Mouse (Mus musculus) liver, embryonic 16.5 days (tissue): ENCODE results near the gene Zbtb7a. TPM values are rescaled to one million over a fixed set of nuclear protein-coding genes. Genes with fewer than 3 reads are reported as not detected.
"Not testable (repeated sequence)": the region's sequence is repeated elsewhere in the genome, so short reads cannot be mapped to it uniquely, and the experiment has no call there.

Experiments used
- ATAC-seq: fragments of 200-750 bp; cut with Nextera tagmentation; 2 replicates; pipeline ENCODE4 v1.8.0; 2017; ENCODE audit warnings: low read depth, mild to moderate bottlenecking, moderate number of reproducible peaks, moderate library complexity
- H3K27ac ChIP-seq: fragments of 300-500 bp; sonication (generic); 2 replicates; pipeline ENCODE4 v1.5.1; 2014; ENCODE audit warnings: mild to moderate bottlenecking, low read length
- H3K27me3 ChIP-seq: fragments of 300-500 bp; sonication (generic); 2 replicates; pipeline ENCODE4 v1.6.1; 2014; ENCODE audit warnings: low read depth, low read length, mixed read lengths; ENCODE audit not compliant: control insufficient read depth, insufficient read depth
- H3K36me3 ChIP-seq: fragments of 300-500 bp; sonication (generic); 2 replicates; pipeline ENCODE4 v1.6.1; 2014; ENCODE audit warnings: mild to moderate bottlenecking; ENCODE audit not compliant: control insufficient read depth, insufficient read depth
- H3K4me1 ChIP-seq: fragments of 300-500 bp; sonication (generic); 2 replicates; pipeline ENCODE4 v1.6.1; 2014; ENCODE audit warnings: low read depth, low read length, mixed read lengths; ENCODE audit not compliant: control insufficient read depth
- H3K4me2 ChIP-seq: fragments of 300-500 bp; sonication (generic); 2 replicates; pipeline ENCODE4 v1.6.1; 2014; ENCODE audit warnings: low read depth, low read length, mixed read lengths
- H3K4me3 ChIP-seq: fragments of 300-500 bp; sonication (generic); 2 replicates; pipeline ENCODE4 v1.5.1; 2014; ENCODE audit warnings: low read depth, mild to moderate bottlenecking, low read length
- H3K9ac ChIP-seq: fragments of 300-500 bp; sonication (generic); 2 replicates; pipeline ENCODE4 v1.6.1; 2014; ENCODE audit warnings: low read depth, low read length
- H3K9me3 ChIP-seq: fragments of 300-500 bp; sonication (generic); replicated peaks from 2 replicates; pipeline ENCODE4 v1.6.1; 2016; ENCODE audit warnings: low read length; ENCODE audit not compliant: control insufficient read depth
- WGBS: fragments of 180-500 bp; shearing (Covaris S2); extraction: QIAGEN DNeasy Blood & Tissue Kit; methylation state at CpG from one replicate; pipeline ENCODE4 v1.1.7; 2014; ENCODE audit not compliant: insufficient replicate concordance; 5-methylcytosine and 5-hydroxymethylcytosine counted together
- polyA plus RNA-seq: library from polyadenylated mRNA; unstranded; fragments of >200 nt; fragmentation: Nextera tagmentation; extraction: Ambion mirVana; gene quantifications from 2 replicates; pipeline ENCODE4 v1.2.1, GENCODE M21; 2015

Gene Zbtb7a
- polyA plus RNA-seq, 1 experiment from 2014 or later = 35.0 TPM

DNA sequence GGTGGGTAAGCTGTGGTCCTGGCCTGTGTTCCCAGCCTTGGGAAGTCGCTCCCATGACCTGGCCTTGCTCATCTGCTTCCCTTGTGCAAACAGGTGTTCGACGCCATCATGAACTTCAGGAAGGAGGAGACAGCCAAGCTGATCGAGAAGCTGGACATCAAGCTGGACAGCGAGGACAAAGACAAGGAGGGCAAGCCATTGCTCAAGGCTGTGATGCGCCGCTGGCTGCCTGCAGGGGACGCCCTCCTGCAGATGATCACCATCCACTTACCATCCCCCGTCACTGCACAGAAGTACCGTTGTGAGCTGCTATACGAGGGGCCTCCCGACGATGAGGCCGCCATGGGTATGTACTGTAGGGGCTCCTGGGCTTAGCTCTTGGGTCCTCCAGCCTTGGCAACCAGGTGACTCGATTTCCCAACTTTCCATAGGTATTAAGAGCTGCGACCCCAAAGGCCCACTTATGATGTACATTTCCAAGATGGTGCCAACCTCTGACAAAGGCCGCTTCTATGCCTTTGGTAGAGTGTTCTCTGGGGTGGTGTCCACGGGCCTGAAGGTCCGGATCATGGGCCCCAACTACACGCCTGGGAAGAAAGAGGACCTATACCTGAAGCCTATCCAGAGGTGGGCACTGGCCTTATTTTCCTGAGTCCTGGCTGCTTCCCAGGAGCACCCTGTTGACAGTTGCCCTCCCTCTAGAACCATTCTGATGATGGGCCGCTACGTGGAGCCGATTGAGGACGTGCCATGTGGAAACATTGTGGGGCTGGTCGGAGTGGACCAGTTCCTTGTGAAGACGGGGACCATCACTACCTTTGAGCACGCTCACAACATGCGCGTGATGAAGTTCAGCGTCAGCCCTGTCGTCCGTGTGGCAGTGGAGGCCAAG, 44.7 kb downstream of the Zbtb7a start:
- ATAC-seq = no peak
- H3K27ac ChIP-seq = no peak overlapping the region
- no peaks in the 10 kb centered on the region for H3K27me3 ChIP-seq
- no peak overlapping the region for H3K9ac ChIP-seq
- H3K9me3 ChIP-seq = no peaks in the 10 kb centered on the region
- peaks cover 51% of the 10 kb centered on the region for H3K36me3 ChIP-seq
- no peak overlapping the region for H3K4me2 ChIP-seq
- peaks cover 43% of the 10 kb centered on the region for H3K4me1 ChIP-seq
- H3K4me3 ChIP-seq = no peak overlapping the region
- WGBS = 86% methylated on average over 32 of the region's 32 CpGs

DNA sequence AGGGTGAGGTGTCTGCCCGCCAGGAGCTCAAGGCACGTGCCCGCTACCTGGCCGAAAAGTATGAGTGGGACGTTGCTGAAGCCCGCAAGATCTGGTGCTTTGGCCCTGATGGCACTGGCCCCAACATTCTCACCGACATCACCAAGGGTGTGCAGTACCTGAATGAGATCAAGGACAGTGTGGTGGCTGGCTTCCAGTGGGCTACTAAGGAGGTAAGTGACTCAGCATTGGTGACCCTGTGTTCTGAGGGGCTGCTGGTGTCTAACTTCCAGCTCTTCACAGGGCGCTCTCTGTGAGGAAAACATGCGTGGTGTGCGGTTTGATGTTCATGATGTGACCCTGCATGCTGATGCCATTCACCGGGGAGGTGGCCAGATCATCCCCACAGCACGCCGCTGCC, 45.9 kb downstream of the Zbtb7a start:
- peaks cover 51% of the 10 kb centered on the region for H3K36me3 ChIP-seq
- no peaks in the 10 kb centered on the region for H3K9me3 ChIP-seq
- no peak overlapping the region for H3K9ac ChIP-seq
- 91% methylated on average over 13 of the region's 13 CpGs for WGBS
- H3K4me2 ChIP-seq = no peak overlapping the region
- peaks cover 31% of the 10 kb centered on the region for H3K4me1 ChIP-seq
- H3K4me3 ChIP-seq = no peak overlapping the region
- no peaks in the 10 kb centered on the region for H3K27me3 ChIP-seq
- ATAC-seq = no peak
- 0 out of 2 replicates have a peak overlapping the region, but pooled peaks have one; percentile 14 for H3K27ac ChIP-seq

DNA sequence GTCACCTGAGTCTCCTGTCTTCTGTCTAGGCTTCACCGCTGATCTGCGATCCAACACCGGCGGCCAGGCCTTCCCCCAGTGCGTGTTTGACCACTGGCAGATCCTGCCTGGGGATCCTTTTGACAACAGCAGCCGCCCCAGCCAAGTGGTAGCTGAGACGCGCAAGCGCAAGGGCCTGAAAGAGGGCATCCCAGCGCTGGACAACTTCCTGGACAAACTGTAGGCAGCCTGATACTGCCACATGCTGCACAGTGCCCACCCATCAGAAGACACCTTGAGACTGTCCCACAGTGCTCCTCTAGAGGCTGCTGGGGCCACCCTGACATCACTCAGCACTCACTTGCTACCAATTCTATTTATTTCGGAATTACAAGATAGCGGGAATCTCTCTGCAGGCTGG, 46.8 kb downstream of the Zbtb7a start:
- not testable (repeated sequence) for ATAC-seq, H3K9me3 ChIP-seq, H3K27me3 ChIP-seq, H3K27ac ChIP-seq, H3K4me2 ChIP-seq, H3K9ac ChIP-seq, H3K4me3 ChIP-seq
- 78% methylated on average over 12 of the region's 12 CpGs for WGBS
- H3K4me1 ChIP-seq = peaks cover 28% of the 10 kb centered on the region
- peaks cover 51% of the 10 kb centered on the region for H3K36me3 ChIP-seq

DNA sequence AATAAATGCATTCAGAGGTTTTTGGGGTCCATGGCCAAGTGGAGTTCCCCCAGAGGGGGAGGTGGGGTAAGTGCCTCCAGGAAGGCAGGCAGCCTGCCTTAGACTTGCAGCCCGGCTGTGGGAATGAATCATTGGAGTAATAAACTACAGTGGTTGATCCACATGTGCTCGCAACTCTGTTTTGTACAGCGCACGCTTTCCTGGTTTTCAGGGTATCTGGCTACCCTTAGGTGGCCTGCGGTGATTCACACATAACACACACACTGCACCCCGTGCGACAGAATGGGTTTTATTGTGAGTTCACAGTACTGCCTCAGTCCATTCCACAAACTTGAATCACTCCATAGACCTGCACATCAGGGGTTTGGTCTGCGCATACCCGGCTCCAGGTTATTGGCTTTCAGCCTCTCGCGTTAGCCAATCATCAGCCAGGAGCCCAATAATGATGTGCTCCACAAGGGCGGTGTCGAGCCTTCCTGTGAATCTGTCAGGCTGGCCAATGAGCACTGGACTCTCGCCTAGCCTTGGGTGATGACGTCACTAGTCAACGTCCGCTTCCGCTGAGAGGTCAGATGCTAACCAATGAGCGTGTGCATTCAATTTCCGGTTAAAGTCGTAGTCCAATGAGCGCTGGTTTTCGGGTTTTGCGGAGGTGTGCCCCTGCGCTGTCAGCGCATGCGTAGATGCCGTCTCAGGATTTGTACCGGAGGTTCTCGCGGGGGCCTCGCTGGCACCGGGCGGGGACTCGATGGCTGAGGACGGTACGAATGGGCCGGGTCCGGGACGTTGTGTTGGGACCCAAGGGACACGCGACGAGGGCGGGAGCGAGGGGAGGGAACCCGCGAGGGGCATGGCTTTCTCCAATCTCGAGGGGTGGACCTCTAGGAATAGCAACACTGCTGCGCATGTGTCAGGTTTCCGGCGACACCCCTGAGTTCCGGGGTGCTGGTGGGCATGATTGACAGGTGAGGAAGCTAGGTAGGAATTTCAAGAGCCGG, 47.6 kb downstream of the Zbtb7a start, which contains the start of gene Dapk3:
TSS of gene Dapk3 (plus strand) at position 670 of the 998 bp plus-strand sequence.
- Histone ChIP-seq H3K4me1 (peaks cover 26% of the 10 kb centered on the region), H3K36me3 (peaks cover 49% of the 10 kb centered on the region)
- WGBS = 5% methylated on average over 53 of the region's 53 CpGs

DNA sequence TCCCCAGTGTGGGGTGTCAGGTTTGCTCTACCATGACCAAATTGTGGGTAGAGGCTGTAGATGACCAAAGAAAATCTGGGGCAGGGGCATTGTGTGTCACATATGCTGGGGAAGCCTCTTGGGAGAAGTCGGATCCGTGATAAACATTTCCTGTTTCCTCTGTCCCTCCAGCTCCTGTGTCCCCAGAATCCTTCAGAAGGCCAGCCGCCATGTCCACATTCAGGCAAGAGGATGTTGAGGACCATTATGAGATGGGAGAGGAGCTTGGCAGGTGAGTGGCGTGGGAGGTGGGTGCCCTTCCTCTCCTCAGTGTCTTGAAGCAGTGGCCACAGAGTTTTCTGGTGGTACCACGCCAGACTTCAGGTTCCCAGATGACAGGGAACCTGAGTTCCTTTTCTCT, 48.8 kb downstream of the Zbtb7a start, which contains the start of gene 4930442H23Rik:
TSS of gene 4930442H23Rik (minus strand) at position 45 of the 400 bp plus-strand sequence.
- H3K27me3 ChIP-seq = no peaks in the 10 kb centered on the region
- ATAC-seq = no peak
- WGBS = 71% methylated on average over 5 of the region's 5 CpGs
- H3K9me3 ChIP-seq = no peaks in the 10 kb centered on the region
- H3K27ac ChIP-seq = peak within 1 kb of the TSS; percentile 88
- H3K4me1 ChIP-seq = peaks cover 16% of the 10 kb centered on the region
- H3K36me3 ChIP-seq = peaks cover 37% of the 10 kb centered on the region
- H3K9ac ChIP-seq = peak within 1 kb of the TSS; percentile 79
- H3K4me3 ChIP-seq = peak within 1 kb of the TSS; percentile 79
- peak within 1 kb of the TSS; percentile 85 for H3K4me2 ChIP-seq

More for the DNA sequence above, 47.6 kb downstream of the Zbtb7a start, which contains the start of gene Dapk3:
- Histone ChIP-seq H3K9me3 (no peaks in the 10 kb centered on the region), H3K27ac (peak within 1 kb of the TSS; percentile 88), H3K27me3 (no peaks in the 10 kb centered on the region), H3K4me2 (peak within 1 kb of the TSS; percentile 85), H3K4me3 (peak within 1 kb of the TSS; percentile 79), H3K9ac (peak within 1 kb of the TSS; percentile 79)
- peak; percentile 95 for ATAC-seq

DNA sequence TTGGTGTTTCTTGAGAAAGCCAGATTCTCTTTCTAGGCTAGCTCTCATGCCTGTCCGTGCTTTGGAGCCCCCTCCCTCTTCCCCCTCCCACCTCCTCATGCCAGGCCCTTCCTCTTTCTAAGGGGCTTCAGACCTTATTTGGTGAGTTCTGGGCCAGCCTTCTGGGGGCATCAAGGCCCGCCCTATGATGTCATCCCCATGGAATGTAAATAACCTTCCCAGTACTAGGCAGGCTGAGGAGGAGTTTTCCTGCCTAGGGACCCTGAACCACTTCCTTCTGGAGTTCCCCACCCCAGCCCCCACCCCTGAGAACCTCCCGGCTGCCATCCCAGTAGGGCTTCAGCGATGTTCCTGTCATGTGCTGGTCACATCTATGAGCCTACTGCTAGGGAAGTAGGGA, 49.7 kb downstream of the Zbtb7a start:
- peaks cover 28% of the 10 kb centered on the region for H3K36me3 ChIP-seq
- H3K4me3 ChIP-seq = no peak overlapping the region
- no peaks in the 10 kb centered on the region for H3K9me3 ChIP-seq
- no peak overlapping the region for H3K9ac ChIP-seq
- no peak overlapping the region for H3K4me2 ChIP-seq
- no peak overlapping the region for H3K27ac ChIP-seq
- H3K27me3 ChIP-seq = no peaks in the 10 kb centered on the region
- 59% methylated on average over 4 of the region's 4 CpGs for WGBS
- H3K4me1 ChIP-seq = peaks cover 11% of the 10 kb centered on the region
- no peak for ATAC-seq

DNA sequence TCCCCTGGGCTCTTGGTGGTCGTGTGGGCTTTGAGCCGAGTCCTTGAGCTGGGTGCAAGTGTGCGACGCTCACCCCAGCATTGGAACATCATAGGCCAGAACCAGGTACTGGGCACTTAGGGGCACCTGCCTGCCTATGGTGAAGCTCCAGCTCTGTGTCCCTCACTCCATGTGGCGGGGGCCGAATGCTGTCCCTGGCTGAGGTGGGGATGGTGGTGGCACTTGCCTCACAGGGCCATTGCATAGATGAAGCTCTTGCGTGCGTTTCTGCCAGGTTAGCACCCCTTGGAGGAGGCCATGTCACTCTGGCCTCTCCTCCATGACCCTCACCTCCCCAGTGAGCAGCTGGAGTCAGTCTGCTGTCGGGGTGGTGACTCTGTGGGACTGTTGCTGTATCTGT, 52.1 kb downstream of the Zbtb7a start:
- H3K9me3 ChIP-seq = no peaks in the 10 kb centered on the region
- H3K4me1 ChIP-seq = peaks cover 24% of the 10 kb centered on the region
- H3K27me3 ChIP-seq = no peaks in the 10 kb centered on the region
- H3K4me2 ChIP-seq = no peak overlapping the region
- H3K27ac ChIP-seq = no peak overlapping the region
- ATAC-seq = no peak
- 82% methylated on average over 9 of the region's 9 CpGs for WGBS
- H3K9ac ChIP-seq = no peak overlapping the region
- peaks cover 10% of the 10 kb centered on the region for H3K36me3 ChIP-seq
- H3K4me3 ChIP-seq = no peak overlapping the region

DNA sequence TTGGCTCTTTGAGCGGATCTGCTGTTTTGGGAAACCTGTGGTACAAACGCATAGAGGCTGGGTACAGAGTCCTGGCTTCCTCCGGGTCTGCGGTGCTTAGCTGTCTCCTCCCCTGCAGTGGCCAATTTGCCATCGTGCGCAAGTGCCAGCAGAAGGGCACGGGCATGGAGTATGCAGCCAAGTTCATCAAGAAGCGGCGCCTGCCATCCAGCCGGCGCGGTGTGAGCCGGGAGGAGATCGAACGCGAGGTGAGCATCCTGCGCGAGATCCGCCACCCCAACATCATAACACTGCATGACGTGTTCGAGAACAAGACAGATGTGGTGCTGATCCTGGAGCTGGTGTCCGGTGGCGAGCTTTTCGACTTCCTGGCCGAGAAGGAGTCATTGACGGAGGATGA, 54.8 kb downstream of the Zbtb7a start:
- no peak overlapping the region for H3K4me2 ChIP-seq
- WGBS = 81% methylated on average over 26 of the region's 26 CpGs
- H3K4me1 ChIP-seq = peaks cover 34% of the 10 kb centered on the region
- H3K27me3 ChIP-seq = peaks cover 21% of the 10 kb centered on the region
- H3K36me3 ChIP-seq = peaks cover 6% of the 10 kb centered on the region
- no peaks in the 10 kb centered on the region for H3K9me3 ChIP-seq
- H3K4me3 ChIP-seq = no peak overlapping the region
- no peak overlapping the region for H3K27ac ChIP-seq
- no peak for ATAC-seq
- H3K9ac ChIP-seq = no peak overlapping the region
